Mouse (Mus musculus): Measurements from ENCODE around the gene Cdk13.

The Cdk13 gene

GRCm38 (mm10) chr13:17804909-17805613, at the start of gene Cdk13:
TSS of gene Cdk13 (minus strand) at chr13:17805097.
- peak; percentile 99 for DNase-seq

GRCm38 (mm10) chr13:17843336-17843735, 38.4 kb upstream of the Cdk13 start:
- no peak for DNase-seq

- DNase-seq: no peak
Measured at GRCm38 (mm10) chr13:17842756-17843155, 37.9 kb upstream of the Cdk13 start.

- DNase-seq: no peak
Measured at GRCm38 (mm10) chr13:17839137-17839536, 34.2 kb upstream of the Cdk13 start.

GRCm38 (mm10) chr13:17838484-17838851, 33.6 kb upstream of the Cdk13 start:
- no peak for DNase-seq

- DNase-seq: no peak
Measured at GRCm38 (mm10) chr13:17837610-17838483, 33.0 kb upstream of the Cdk13 start.

GRCm38 (mm10) chr13:17836808-17837207, 31.9 kb upstream of the Cdk13 start:
- no peak for DNase-seq

GRCm38 (mm10) chr13:17832940-17833339, 28.0 kb upstream of the Cdk13 start:
- no peak for DNase-seq

- DNase-seq: no peak
Measured at GRCm38 (mm10) chr13:17817226-17817625, 12.3 kb upstream of the Cdk13 start.

- DNase-seq: no peak
Measured at GRCm38 (mm10) chr13:17805614-17805975, 698 bp upstream of the Cdk13 start.

- DNase-seq: peak; percentile 78
Measured at GRCm38 (mm10) chr13:17804058-17804841, 647 bp downstream of the Cdk13 start.

- peak; percentile 78 for DNase-seq
Measured at GRCm38 (mm10) chr13:17803331-17804057, 1.4 kb downstream of the Cdk13 start.

- no peak for DNase-seq
Measured at GRCm38 (mm10) chr13:17802880-17803279, 2.0 kb downstream of the Cdk13 start.

- DNase-seq: no peak
Measured at GRCm38 (mm10) chr13:17799735-17800134, 5.2 kb downstream of the Cdk13 start.

GRCm38 (mm10) chr13:17795757-17796456, 9.0 kb downstream of the Cdk13 start:
- no peak for DNase-seq

- DNase-seq: no peak
Measured at GRCm38 (mm10) chr13:17783643-17784042, 21.3 kb downstream of the Cdk13 start.

- DNase-seq: no peak
Measured at GRCm38 (mm10) chr13:17779923-17780322, 25.0 kb downstream of the Cdk13 start.

- DNase-seq: no peak
Measured at GRCm38 (mm10) chr13:17776303-17776702, 28.6 kb downstream of the Cdk13 start.

GRCm38 (mm10) chr13:17775364-17775763, 29.5 kb downstream of the Cdk13 start:
- DNase-seq: no peak

- DNase-seq: no peak
Measured at GRCm38 (mm10) chr13:17773112-17773511, 31.8 kb downstream of the Cdk13 start.

- DNase-seq: no peak
Measured at GRCm38 (mm10) chr13:17772574-17772973, 32.3 kb downstream of the Cdk13 start.

GRCm38 (mm10) chr13:17762405-17762804, 42.5 kb downstream of the Cdk13 start:
- no peak for DNase-seq

Measured in cerebellum, adult 11-12 months (tissue).